Mouse (Mus musculus) brain, embryonic 14.5 days (tissue): ENCODE results near the gene Lrrc17.

Experiments
- CTCF ChIP-seq: fragments of 200-500 bp; IDR thresholded peaks from 2 replicates; pipeline ENCODE4 v1.5.1; 2012; ENCODE audit warnings: inconsistent platforms, mild to moderate bottlenecking, moderate library complexity, borderline replicate concordance; ENCODE audit not compliant: insufficient read depth, insufficient read length; ENCODE audit errors: extremely low read depth
- POLR2A ChIP-seq: fragments of 200-500 bp; IDR thresholded peaks from 2 replicates; pipeline ENCODE4 v1.6.1; 2012; ENCODE audit warnings: mild to moderate bottlenecking, inconsistent platforms, borderline replicate concordance; ENCODE audit not compliant: poor library complexity, insufficient read depth, insufficient read length, severe bottlenecking; ENCODE audit errors: extremely low read depth

- TF ChIP-seq POLR2A, result no peak
- no peak for TF ChIP-seq CTCF
These were observed 38.2 kb upstream of the Lrrc17 start for GRCm38 (mm10) chr5:21505159-21505558.
